Mouse (Mus musculus): ENCODE measurements around the gene Cbfa2t2. TPM values are rescaled to one million over a fixed set of nuclear protein-coding genes. Genes with fewer than 3 reads are reported as not detected.
A peak's percentile ranks its signal among the peaks of the same experiment; 100 is the strongest.

The Cbfa2t2 gene
- polyA plus RNA-seq, 1 experiment: 5.1 TPM

GRCm38 (mm10) chr2:154423548-154423947 lies 12.7 kb upstream of the Cbfa2t2 start:
- no peak for DNase-seq (ENCODE audit: low read depth in 1 of 2, low spot score in 2 of 2)
- H3K36me3 ChIP-seq (ENCODE audit: control insufficient read depth, insufficient read depth, low read length): no peaks in the 10 kb centered on the region
- no peak overlapping the region for H3K4me3 ChIP-seq (ENCODE audit: extremely low read depth, insufficient read depth, insufficient read length)
- no peak for TF ChIP-seq CTCF (IDR thresholded peaks at IDR 0.05; ENCODE audit: extremely low read depth, insufficient read depth, insufficient read length, insufficient replicate concordance)
- TF ChIP-seq POLR2A (IDR thresholded peaks at IDR 0.05; ENCODE audit: low read depth, low read length): no peak
- no peaks in the 10 kb centered on the region for H3K4me1 ChIP-seq (ENCODE audit: control insufficient read depth, insufficient read depth, insufficient read length)
- WGBS: 93% methylated on average over 2 of the region's 2 CpGs
- H3K27me3 ChIP-seq (ENCODE audit: control insufficient read depth, insufficient read depth, low read length): no peaks in the 10 kb centered on the region
- no peak overlapping the region for H3K27ac ChIP-seq (ENCODE audit: insufficient read depth, low read length)

DNA sequence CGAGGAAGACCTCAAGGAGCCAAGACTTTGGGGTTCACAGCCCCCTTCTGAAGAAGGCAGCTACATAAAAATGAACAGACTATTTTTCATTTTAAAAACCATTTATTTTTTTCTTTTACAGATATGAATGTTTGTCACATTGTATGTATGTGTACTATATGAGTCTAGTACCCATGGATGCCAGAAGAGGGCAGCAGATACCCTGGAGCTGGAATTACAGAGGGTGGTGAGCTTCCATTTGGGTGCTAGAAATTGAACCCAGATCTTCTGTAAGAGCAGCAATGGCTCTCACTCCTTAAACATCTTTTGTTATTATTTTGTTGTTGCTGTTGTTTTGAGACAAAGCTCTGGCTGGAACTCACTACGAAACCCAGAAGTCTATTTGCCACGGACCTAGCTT lies 10.8 kb upstream of the Cbfa2t2 start:
- no peaks in the 10 kb centered on the region for H3K4me1 ChIP-seq (ENCODE audit: control insufficient read depth, insufficient read depth, insufficient read length)
- no peaks in the 10 kb centered on the region for H3K27me3 ChIP-seq (ENCODE audit: control insufficient read depth, insufficient read depth, low read length)
- H3K4me3 ChIP-seq (ENCODE audit: extremely low read depth, insufficient read depth, insufficient read length): no peak overlapping the region
- WGBS: 84% methylated on average over 3 of the region's 3 CpGs
- no peak overlapping the region for H3K27ac ChIP-seq (ENCODE audit: insufficient read depth, low read length)
- no peak for TF ChIP-seq POLR2A (IDR thresholded peaks at IDR 0.05; ENCODE audit: low read depth, low read length)
- TF ChIP-seq CTCF (IDR thresholded peaks at IDR 0.05; ENCODE audit: extremely low read depth, insufficient read depth, insufficient read length, insufficient replicate concordance): no peak
- no peaks in the 10 kb centered on the region for H3K36me3 ChIP-seq (ENCODE audit: control insufficient read depth, insufficient read depth, low read length)
- DNase-seq (ENCODE audit: low read depth in 1 of 2, low spot score in 2 of 2): no peak

DNA sequence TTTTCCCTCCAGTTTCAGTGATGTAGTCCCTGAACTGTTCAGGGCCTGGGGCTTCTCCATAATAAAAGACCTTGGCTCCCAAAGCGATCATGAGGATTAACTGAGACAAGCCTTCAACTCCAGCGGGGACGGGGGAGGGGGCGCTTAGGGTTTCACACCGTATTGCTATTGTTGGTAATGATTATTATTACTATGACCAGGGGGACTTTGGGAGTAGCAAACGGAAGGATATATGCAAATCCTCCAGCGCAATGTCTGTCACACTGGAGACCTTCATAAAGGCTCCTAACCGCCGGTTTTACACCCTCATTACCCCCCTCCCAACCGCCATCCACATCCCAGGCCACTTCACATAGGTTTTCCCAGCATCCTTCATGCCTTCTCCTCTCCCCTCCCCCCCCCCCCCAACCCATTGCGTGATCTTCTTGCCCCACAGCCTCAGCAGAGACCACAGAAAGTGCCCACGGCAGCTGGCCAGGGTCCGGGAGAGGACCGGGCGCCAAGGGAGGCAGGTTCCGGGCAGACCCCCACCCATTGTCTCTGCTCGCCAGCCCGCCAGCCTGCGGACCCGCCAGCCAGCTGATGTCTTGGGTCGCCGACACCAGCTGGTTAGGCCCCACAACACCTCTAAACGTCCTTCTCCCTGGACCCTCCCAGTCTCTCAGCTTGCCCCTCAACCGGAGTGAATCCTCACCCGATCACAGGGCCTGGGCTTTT lies 9.9 kb upstream of the Cbfa2t2 start:
- peak overlapping the region; percentile 36; the same call in 1 of the 2 replicates for H3K4me3 ChIP-seq (ENCODE audit: extremely low read depth, insufficient read depth, insufficient read length)
- DNase-seq (ENCODE audit: low read depth in 1 of 2, low spot score in 2 of 2): no peak
- no peaks in the 10 kb centered on the region for H3K36me3 ChIP-seq (ENCODE audit: control insufficient read depth, insufficient read depth, low read length)
- no peak for TF ChIP-seq CTCF (IDR thresholded peaks at IDR 0.05; ENCODE audit: extremely low read depth, insufficient read depth, insufficient read length, insufficient replicate concordance)
- TF ChIP-seq POLR2A (IDR thresholded peaks at IDR 0.05; ENCODE audit: low read depth, low read length): no peak
- no peaks in the 10 kb centered on the region for H3K27me3 ChIP-seq (ENCODE audit: control insufficient read depth, insufficient read depth, low read length)
- H3K4me1 ChIP-seq (ENCODE audit: control insufficient read depth, insufficient read depth, insufficient read length): no peaks in the 10 kb centered on the region
- WGBS: 35% methylated on average over 25 of the region's 25 CpGs
- no peak overlapping the region for H3K27ac ChIP-seq (ENCODE audit: insufficient read depth, low read length)

- Histone ChIP-seq H3K36me3 (ENCODE audit: control insufficient read depth, insufficient read depth, low read length) (no peaks in the 10 kb centered on the region), H3K4me1 (ENCODE audit: control insufficient read depth, insufficient read depth, insufficient read length) (no peaks in the 10 kb centered on the region), H3K4me3 (ENCODE audit: extremely low read depth, insufficient read depth, insufficient read length) (peak overlapping the region; percentile 36; the same call in 1 of the 2 replicates), H3K27me3 (ENCODE audit: control insufficient read depth, insufficient read depth, low read length) (no peaks in the 10 kb centered on the region), H3K27ac (ENCODE audit: insufficient read depth, low read length) (no peak overlapping the region)
- no peak for TF ChIP-seq POLR2A (IDR thresholded peaks at IDR 0.05; ENCODE audit: low read depth, low read length)
- TF ChIP-seq CTCF (IDR thresholded peaks at IDR 0.05; ENCODE audit: extremely low read depth, insufficient read depth, insufficient read length, insufficient replicate concordance): no peak
- DNase-seq (ENCODE audit: low read depth in 1 of 2, low spot score in 2 of 2): no peak
- WGBS: 74% methylated on average over 11 of the region's 11 CpGs
Observed at GRCm38 (mm10) chr2:154426905-154427852, 9.1 kb upstream of the Cbfa2t2 start.

- DNase-seq (ENCODE audit: low read depth in 1 of 2, low spot score in 2 of 2): no peak
- no peaks in the 10 kb centered on the region for H3K4me1 ChIP-seq (ENCODE audit: control insufficient read depth, insufficient read depth, insufficient read length)
- H3K27me3 ChIP-seq (ENCODE audit: control insufficient read depth, insufficient read depth, low read length): no peaks in the 10 kb centered on the region
- no peaks in the 10 kb centered on the region for H3K36me3 ChIP-seq (ENCODE audit: control insufficient read depth, insufficient read depth, low read length)
- H3K4me3 ChIP-seq (ENCODE audit: extremely low read depth, insufficient read depth, insufficient read length): no peak overlapping the region
- 80% methylated on average over 17 of the region's 17 CpGs for WGBS
- TF ChIP-seq POLR2A (IDR thresholded peaks at IDR 0.05; ENCODE audit: low read depth, low read length) (no peak), CTCF (IDR thresholded peaks at IDR 0.05; ENCODE audit: extremely low read depth, insufficient read depth, insufficient read length, insufficient replicate concordance) (no peak)
- no peak overlapping the region for H3K27ac ChIP-seq (ENCODE audit: insufficient read depth, low read length)
Observed at GRCm38 (mm10) chr2:154427853-154428360, 8.4 kb upstream of the Cbfa2t2 start.

- TF ChIP-seq POLR2A (IDR thresholded peaks at IDR 0.05; ENCODE audit: low read depth, low read length) (no peak), CTCF (IDR thresholded peaks at IDR 0.05; ENCODE audit: extremely low read depth, insufficient read depth, insufficient read length, insufficient replicate concordance) (no peak)
- Histone ChIP-seq H3K27ac (ENCODE audit: insufficient read depth, low read length) (no peak overlapping the region), H3K36me3 (ENCODE audit: control insufficient read depth, insufficient read depth, low read length) (no peaks in the 10 kb centered on the region), H3K4me3 (ENCODE audit: extremely low read depth, insufficient read depth, insufficient read length) (no peak overlapping the region), H3K27me3 (ENCODE audit: control insufficient read depth, insufficient read depth, low read length) (no peaks in the 10 kb centered on the region), H3K4me1 (ENCODE audit: control insufficient read depth, insufficient read depth, insufficient read length) (no peaks in the 10 kb centered on the region)
- 96% methylated on average over 2 of the region's 2 CpGs for WGBS
- no peak for DNase-seq (ENCODE audit: low read depth in 1 of 2, low spot score in 2 of 2)
Observed at GRCm38 (mm10) chr2:154430566-154430965, 5.7 kb upstream of the Cbfa2t2 start.
